Mouse (Mus musculus): ENCODE measurements around the gene Ryr1.

DNA sequence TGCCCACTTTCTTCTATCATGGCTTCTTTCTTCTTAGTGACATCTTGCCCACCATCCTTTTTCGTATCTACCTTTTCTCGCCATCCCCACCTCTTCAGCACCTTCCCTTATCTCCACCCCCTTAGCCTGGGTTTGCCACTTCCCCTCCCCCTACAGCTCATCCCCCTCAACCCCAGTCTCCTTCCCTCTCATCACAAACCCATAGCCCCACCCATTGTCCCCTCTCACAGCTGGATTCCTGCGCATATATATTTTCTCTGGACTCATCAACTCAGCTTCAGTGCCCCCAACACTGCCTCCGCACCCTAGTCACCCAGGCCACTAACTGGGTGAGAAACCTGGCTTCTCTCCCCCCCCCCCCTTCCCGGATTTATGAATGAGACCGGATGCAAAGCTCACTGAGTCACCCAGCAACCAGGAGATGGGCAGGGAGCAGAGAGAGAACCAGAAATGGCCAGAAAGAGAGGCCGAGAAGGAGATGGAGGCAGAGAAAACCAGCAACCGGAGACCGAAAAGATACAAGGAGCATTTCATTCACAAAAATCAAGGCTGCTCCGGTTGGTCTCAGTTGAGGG lies 43.2 kb upstream of the Ryr1 start:
- TF ChIP-seq CTCF (IDR thresholded peaks at IDR 0.05) (no peak), EP300 (IDR thresholded peaks at IDR 0.05) (no peak)

Measured in lung, postnatal 0 days (tissue).